Mouse (Mus musculus) megakaryocyte, embryonic 14.5 days (primary cell): ENCODE measurements around the gene Frmpd4. TPM values are rescaled to one million over a fixed set of nuclear protein-coding genes. Genes with fewer than 3 reads are reported as not detected.

Experiments used
- H3K27me3 ChIP-seq: replicated peaks from 2 replicates; pipeline ENCODE3; 2012; ENCODE audit warnings: inconsistent platforms
- H3K36me3 ChIP-seq: replicated peaks from 2 replicates; pipeline ENCODE3; 2012; ENCODE audit warnings: low read length, inconsistent platforms, mixed read lengths
- H3K4me1 ChIP-seq: 2 replicates; pipeline ENCODE4 v1.6.1; 2012; ENCODE audit warnings: inconsistent platforms
- H3K4me3 ChIP-seq: replicated peaks from 2 replicates; pipeline ENCODE3; 2012; ENCODE audit warnings: moderate library complexity, mild to moderate bottlenecking, inconsistent platforms
- H3K9me3 ChIP-seq: 2 replicates; pipeline ENCODE4 v1.6.1; 2012; ENCODE audit warnings: inconsistent platforms
- FLI1 ChIP-seq: IDR thresholded peaks from 2 replicates; pipeline ENCODE4 v1.6.1; 2012; ENCODE audit warnings: low read length, inconsistent platforms, mixed read lengths
- GATA1 ChIP-seq: IDR thresholded peaks from 3 replicates; pipeline ENCODE4 v1.6.1; 2012; ENCODE audit warnings: mixed read lengths, low read length, inconsistent platforms, borderline replicate concordance
- polyA plus RNA-seq: library from polyadenylated mRNA; stranded (reverse); fragments of >175 nt; gene quantifications from 2 replicates; pipeline ENCODE4 v1.2.3, GENCODE M21; 2012; ENCODE audit warnings: low replicate concordance; ENCODE audit not compliant: insufficient read depth

The Frmpd4 gene
- not detected in 2 replicates for polyA plus RNA-seq

DNA sequence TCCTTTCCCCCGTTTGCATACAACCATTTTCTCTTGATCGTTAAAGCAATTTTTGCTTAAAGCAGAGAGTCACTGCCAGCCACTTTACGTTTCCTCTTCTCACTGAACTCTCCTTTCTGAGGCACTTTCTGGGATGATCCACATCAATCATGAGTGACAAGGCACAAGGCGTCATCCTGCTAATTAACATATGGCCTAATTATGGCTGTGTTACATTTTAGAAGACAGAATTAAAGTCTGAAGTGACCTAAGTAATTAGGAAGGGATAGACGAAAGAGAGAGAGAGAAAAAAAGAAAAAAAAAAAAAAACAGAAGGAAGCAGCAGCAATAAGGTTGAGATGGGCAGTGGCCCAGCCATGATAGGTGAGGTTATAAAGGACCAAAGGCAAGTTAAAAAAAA is at the start of gene Frmpd4:
Frmpd4 (minus strand) TSS at position 101 of the 400 bp plus-strand sequence.
- no peaks in the 10 kb centered on the region for H3K9me3 ChIP-seq
- no peaks in the 10 kb centered on the region for H3K36me3 ChIP-seq

DNA sequence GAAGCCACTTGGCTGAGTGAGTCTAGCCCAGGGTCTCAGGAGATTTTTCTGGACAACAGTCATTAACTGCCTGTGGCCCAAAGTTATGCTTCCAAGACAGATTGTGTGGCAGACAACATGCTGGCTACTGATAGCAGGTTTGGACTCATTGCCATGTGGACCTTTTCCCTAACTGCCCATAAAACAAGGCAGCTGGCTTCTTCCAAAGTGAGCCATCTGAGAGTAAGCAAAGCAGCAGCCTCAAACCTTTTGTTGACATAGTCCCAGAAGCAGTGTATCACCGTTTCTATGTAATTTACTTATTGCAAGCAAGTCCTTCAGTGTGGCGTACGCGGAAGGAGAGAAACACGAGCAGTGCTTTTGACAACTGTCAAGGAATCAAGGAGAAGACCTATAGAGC is 18.2 kb upstream of the Frmpd4 start:
- no peak overlapping the region for H3K4me3 ChIP-seq
- 0 out of 2 replicates have a peak, but pooled peaks cover under 1% of the 10 kb centered on the region for H3K9me3 ChIP-seq
- TF ChIP-seq GATA1, result no peak
- no peak for TF ChIP-seq FLI1
- peaks cover 3% of the 10 kb centered on the region for H3K27me3 ChIP-seq
- no peaks in the 10 kb centered on the region for H3K4me1 ChIP-seq
- H3K36me3 ChIP-seq, result no peaks in the 10 kb centered on the region

More for the DNA sequence above, at the start of gene Frmpd4:
- Histone ChIP-seq H3K27me3 (peaks cover 4% of the 10 kb centered on the region), H3K4me1 (no peaks in the 10 kb centered on the region), H3K4me3 (no peak within 1 kb of the TSS)
- TF ChIP-seq FLI1, result no peak
- TF ChIP-seq GATA1, result no peak

DNA sequence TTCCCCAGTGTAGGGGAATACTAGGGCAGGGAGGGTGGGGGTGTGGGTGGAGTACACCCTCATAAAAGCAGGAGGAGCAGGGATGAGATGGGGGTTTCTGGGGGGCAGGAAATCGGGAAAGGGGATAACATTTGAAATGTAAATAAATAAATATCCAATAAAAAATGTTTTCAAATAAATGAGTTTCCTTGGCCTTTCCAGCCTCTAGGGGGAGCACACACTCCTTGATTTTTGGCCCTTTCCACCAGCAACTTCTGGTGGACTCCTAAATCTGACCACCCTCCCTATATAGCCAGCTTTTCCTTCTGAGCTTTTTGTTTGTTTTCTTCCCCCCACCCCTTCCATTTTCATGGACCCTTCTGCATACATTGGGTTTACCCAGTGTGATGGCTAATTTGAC is 7.3 kb upstream of the Frmpd4 start:
- Histone ChIP-seq H3K27me3 (peaks cover 1% of the 10 kb centered on the region), H3K9me3 (no peaks in the 10 kb centered on the region), H3K4me3 (no peak overlapping the region), H3K36me3 (no peaks in the 10 kb centered on the region), H3K4me1 (no peaks in the 10 kb centered on the region)
- TF ChIP-seq GATA1 (no peak), FLI1 (no peak)

DNA sequence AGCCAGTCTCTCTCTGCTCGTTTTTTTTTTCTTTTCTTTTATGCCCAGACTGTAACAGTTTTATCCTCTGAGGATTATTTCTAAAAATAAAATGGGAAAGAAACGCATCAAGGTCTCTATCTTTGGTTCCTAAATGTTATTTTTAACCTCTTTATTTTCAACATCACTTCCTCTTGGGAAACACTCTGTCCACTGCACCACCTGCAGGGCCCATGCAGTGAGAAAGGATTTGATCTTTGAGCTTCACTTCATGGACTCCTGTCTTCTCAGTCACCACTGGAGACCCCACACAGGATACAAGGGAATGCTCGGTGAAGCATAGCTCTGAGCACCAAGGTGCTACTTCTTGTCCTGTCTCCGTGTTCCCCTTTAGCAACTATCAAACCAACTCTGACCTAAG is 5.2 kb downstream of the Frmpd4 start:
- Histone ChIP-seq H3K27me3 (peaks cover 4% of the 10 kb centered on the region), H3K9me3 (no peaks in the 10 kb centered on the region), H3K4me3 (no peak overlapping the region), H3K36me3 (no peaks in the 10 kb centered on the region), H3K4me1 (no peaks in the 10 kb centered on the region)
- TF ChIP-seq GATA1, result no peak
- no peak for TF ChIP-seq FLI1

DNA sequence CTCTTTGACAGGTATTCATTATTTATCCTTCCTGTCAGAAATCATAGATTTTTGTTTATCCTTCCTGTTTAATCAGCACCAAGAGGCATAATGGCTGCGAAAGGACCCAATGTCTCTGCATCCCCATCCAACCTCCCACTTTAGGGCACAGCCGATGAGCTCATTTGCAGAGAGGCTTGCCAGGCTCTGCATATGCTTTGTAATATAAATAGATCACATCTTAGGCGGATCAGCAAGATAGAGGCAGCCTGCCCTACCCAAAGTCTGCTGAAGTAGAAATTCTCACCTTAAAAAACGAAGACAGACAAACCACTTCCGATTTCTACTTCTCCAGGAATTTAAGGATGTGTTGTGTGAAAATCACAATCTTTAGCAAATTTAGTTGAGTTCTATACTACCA is 7.8 kb downstream of the Frmpd4 start:
- no peak overlapping the region for H3K4me3 ChIP-seq
- no peaks in the 10 kb centered on the region for H3K36me3 ChIP-seq
- H3K4me1 ChIP-seq, result no peaks in the 10 kb centered on the region
- H3K9me3 ChIP-seq, result no peaks in the 10 kb centered on the region
- peaks cover under 1% of the 10 kb centered on the region for H3K27me3 ChIP-seq
- TF ChIP-seq GATA1, result no peak
- TF ChIP-seq FLI1, result no peak

DNA sequence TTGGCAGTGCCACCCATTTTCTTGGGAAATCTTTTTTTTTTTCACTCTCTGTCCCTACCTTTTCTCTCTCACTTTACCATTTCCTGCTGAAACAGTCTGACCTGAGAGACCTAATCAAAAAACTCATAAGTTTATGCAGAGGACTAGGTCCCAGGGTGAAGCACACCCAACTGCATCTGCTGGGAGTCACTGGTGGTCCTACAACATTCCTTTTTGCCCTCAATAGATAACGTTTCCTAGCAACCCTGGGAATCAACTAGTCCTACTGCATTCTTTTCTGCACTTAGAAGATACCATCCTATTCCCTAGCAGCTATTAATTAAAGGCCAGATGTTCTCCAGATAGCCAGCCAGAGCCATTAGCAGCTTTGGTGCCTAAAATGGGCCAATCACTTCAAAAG is 71.8 kb downstream of the Frmpd4 start:
- H3K36me3 ChIP-seq, result no peaks in the 10 kb centered on the region
- no peaks in the 10 kb centered on the region for H3K4me1 ChIP-seq
- no peaks in the 10 kb centered on the region for H3K27me3 ChIP-seq
- H3K9me3 ChIP-seq, result peaks cover 2% of the 10 kb centered on the region; the same call in 1 of the 2 replicates
- TF ChIP-seq FLI1, result no peak
- no peak for TF ChIP-seq GATA1
- no peak overlapping the region for H3K4me3 ChIP-seq

DNA sequence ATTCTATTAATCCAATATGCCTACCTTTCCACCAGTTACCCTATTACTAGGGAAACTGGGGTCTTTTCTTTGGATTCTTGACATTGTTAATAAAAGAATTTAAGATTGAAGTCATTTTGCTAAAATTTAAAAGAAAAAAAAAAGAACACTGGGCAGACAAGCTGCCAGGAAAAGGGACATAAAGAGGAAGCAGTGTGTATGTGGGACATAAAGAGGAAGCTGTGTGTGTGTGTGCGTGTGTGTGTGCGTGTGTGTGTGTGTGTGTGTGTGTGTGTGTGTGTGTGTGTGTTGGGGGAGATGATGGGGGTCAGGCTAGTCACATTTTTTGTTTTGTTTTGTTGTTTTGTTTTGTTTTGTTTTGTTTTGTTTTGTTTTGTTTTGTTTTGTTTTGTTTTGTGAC is 121.8 kb downstream of the Frmpd4 start:
- TF ChIP-seq GATA1 (no peak), FLI1 (no peak)
- Histone ChIP-seq H3K27me3 (peaks cover 2% of the 10 kb centered on the region), H3K4me1 (no peaks in the 10 kb centered on the region), H3K36me3 (no peaks in the 10 kb centered on the region), H3K4me3 (no peak overlapping the region), H3K9me3 (no peaks in the 10 kb centered on the region)

DNA sequence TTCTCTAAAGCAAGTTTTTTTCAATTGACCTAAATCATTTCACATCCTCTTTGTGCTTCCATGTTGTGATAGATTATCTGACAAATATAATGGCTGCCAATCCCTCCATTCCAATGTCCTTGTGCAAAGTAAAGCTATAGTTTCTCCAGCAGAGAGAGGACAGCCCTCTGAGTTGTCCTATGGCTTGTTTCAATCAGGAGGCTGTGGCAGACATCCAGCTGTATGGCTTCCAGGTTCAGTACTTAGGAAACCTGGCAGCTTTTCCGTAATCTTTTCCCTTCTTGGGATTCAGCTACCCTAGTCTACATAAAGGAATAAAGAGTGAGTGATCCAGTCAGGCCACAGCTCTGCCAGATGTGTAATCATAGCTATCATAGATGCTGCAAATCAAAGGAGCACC is 145.8 kb downstream of the Frmpd4 start:
- no peak for TF ChIP-seq GATA1
- TF ChIP-seq FLI1, result no peak
- Histone ChIP-seq H3K36me3 (no peaks in the 10 kb centered on the region), H3K4me1 (no peaks in the 10 kb centered on the region)

DNA sequence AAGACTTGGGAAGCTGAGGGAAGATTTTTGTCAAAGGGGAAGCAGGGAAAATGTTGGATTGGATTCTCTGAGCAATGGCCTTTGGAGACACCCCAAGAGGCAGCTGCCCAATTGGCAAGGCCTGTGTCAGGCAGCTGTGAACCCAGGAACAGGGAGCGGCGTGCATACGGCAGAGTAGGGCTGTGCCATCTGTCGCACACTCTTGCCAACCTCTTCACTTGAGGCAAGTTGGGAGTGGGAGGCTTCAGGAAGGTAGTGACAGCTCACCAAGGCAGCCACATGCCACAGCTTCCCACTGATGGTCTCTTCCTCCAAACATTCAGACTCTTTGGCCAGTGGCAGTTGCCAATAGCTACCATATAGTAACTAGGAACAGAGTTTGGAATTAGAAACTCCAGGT is 147.2 kb downstream of the Frmpd4 start:
- no peak for TF ChIP-seq FLI1
- TF ChIP-seq GATA1, result no peak
- H3K9me3 ChIP-seq, result peaks cover 3% of the 10 kb centered on the region; the same call in 1 of the 2 replicates
- no peaks in the 10 kb centered on the region for H3K4me1 ChIP-seq
- H3K27me3 ChIP-seq, result peaks cover 3% of the 10 kb centered on the region
- H3K4me3 ChIP-seq, result no peak overlapping the region
- no peaks in the 10 kb centered on the region for H3K36me3 ChIP-seq

More for the DNA sequence above, 145.8 kb downstream of the Frmpd4 start:
- Histone ChIP-seq H3K9me3 (peaks cover 3% of the 10 kb centered on the region; the same call in 1 of the 2 replicates), H3K27me3 (peaks cover 3% of the 10 kb centered on the region), H3K4me3 (no peak overlapping the region)

DNA sequence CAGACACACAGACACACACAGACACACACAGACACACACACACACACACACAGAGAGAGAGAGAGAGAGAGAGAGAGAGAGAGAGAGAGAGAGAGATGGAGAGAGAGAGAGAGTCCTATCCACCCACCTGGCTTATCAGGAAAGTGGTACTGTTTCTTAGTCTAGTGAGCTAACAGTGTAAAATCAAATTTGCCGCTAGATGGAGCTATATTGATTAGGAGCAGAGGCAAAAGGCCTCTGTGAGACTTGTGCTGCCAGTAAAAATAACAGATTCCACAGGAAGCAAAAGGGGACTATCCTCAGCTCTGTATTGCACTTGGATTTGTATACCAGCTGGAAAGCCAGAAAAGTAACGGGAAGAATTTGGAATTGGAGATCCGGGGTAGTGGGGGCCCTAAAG is 161.6 kb downstream of the Frmpd4 start:
- Histone ChIP-seq H3K36me3 (no peaks in the 10 kb centered on the region), H3K9me3 (no peaks in the 10 kb centered on the region), H3K4me1 (no peaks in the 10 kb centered on the region), H3K27me3 (no peaks in the 10 kb centered on the region), H3K4me3 (no peak overlapping the region)
- no peak for TF ChIP-seq GATA1
- TF ChIP-seq FLI1, result no peak

DNA sequence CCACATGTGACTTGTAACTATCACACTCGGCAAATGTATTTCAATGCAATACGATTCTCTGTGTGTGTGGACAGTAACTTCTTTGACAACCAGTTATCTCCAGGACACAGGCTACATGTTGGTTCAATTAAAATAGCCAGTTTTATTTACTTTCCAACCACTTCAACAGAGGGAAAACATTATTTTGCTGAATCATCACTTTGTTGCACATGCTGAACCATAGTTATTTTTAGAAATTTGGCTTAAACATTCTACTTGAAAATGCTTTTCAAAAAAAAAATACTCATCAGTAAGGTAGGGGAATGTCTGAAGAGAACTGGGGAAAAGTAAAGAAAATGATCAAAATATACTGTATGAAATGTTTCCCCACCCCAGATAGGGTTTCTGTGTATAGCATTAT is 173.5 kb downstream of the Frmpd4 start:
- no peaks in the 10 kb centered on the region for H3K27me3 ChIP-seq
- no peak overlapping the region for H3K4me3 ChIP-seq
- H3K4me1 ChIP-seq, result no peaks in the 10 kb centered on the region
- TF ChIP-seq FLI1 (no peak), GATA1 (no peak)
- no peaks in the 10 kb centered on the region for H3K36me3 ChIP-seq
- H3K9me3 ChIP-seq, result no peaks in the 10 kb centered on the region
